Mouse (Mus musculus) gastrocnemius, adult 18-20 months (tissue): ENCODE data around the gene Ufm1. TPM values are rescaled to one million over a fixed set of nuclear protein-coding genes. Genes with fewer than 3 reads are reported as not detected.

Experiments used
- DNase-seq: peaks from one replicate; pipeline ENCODE4 v3.0.0; 2021; ENCODE audit warnings: low spot score
- long read RNA-seq, 2 experiments: library from polyadenylated mRNA; stranded (forward); transcript quantifications; one replicate each; pipeline ENCODE4 v2.0.0; 2021
- total RNA-seq, 2 experiments: library from RNA; stranded (reverse); gene quantifications; 2 replicates each; pipeline ENCODE4 v1.2.3; 2021

Gene Ufm1
- total RNA-seq, result 10 to 100 TPM; 35.4 to 36.2 TPM
- long read RNA-seq, experiment 1, full-length matches to known transcripts, result 15 of 17 reads
- long read RNA-seq, experiment 1, partial matches to known transcripts, result 0 of 17 reads
- long read RNA-seq, experiment 1, other reads (novel, unspliced or antisense), result 2 of 17 reads
- long read RNA-seq, experiment 2, full-length matches to known transcripts, result 15 of 15 reads
- long read RNA-seq, experiment 2, partial matches to known transcripts, result 0 of 15 reads
- long read RNA-seq, experiment 2, other reads (novel, unspliced or antisense), result 0 of 15 reads

- peak; percentile 94 for DNase-seq
Measured at GRCm38 (mm10) chr3:53863383-53864220, at the start of gene Ufm1. Gene Ufm1, minus strand, starts transcription at chr3:53863830.

- DNase-seq, result no peak
Measured at GRCm38 (mm10) chr3:53890619-53891540, 27.2 kb upstream of the Ufm1 start.

GRCm38 (mm10) chr3:53871596-53871995 is 8.0 kb upstream of the Ufm1 start:
- no peak for DNase-seq

- no peak for DNase-seq
Measured at GRCm38 (mm10) chr3:53870482-53870881, 6.9 kb upstream of the Ufm1 start.

- no peak for DNase-seq
Measured at GRCm38 (mm10) chr3:53869263-53869662, 5.6 kb upstream of the Ufm1 start.

- DNase-seq, result no peak
Measured at GRCm38 (mm10) chr3:53868212-53868611, 4.6 kb upstream of the Ufm1 start.

- no peak for DNase-seq
Measured at GRCm38 (mm10) chr3:53854831-53855230, 8.8 kb downstream of the Ufm1 start.

- DNase-seq, result no peak
Measured at GRCm38 (mm10) chr3:53854261-53854660, 9.4 kb downstream of the Ufm1 start.

GRCm38 (mm10) chr3:53848262-53848661 is 15.4 kb downstream of the Ufm1 start:
- DNase-seq, result no peak

GRCm38 (mm10) chr3:53847726-53848125 is 15.9 kb downstream of the Ufm1 start:
- no peak for DNase-seq

- no peak for DNase-seq
Measured at GRCm38 (mm10) chr3:53846206-53846928, 17.3 kb downstream of the Ufm1 start.

- DNase-seq, result no peak
Measured at GRCm38 (mm10) chr3:53844786-53845185, 18.8 kb downstream of the Ufm1 start, which contains the start of gene Gm10985. Gene Gm10985, plus strand, starts transcription at chr3:53845086.

- no peak for DNase-seq
Measured at GRCm38 (mm10) chr3:53834238-53834637, 29.4 kb downstream of the Ufm1 start.

- no peak for DNase-seq
Measured at GRCm38 (mm10) chr3:53813421-53813977, 50.1 kb downstream of the Ufm1 start.

Other genes starting within 250 kb of the Ufm1 start
- 1 to 10 TPM in 1 of 2 experiments, under 1 TPM in 1; 0.66 to 1.3 TPM for gene Frem2, start 206.5 kb downstream of the Ufm1 start, total RNA-seq
- gene Gm10985, start 18.7 kb downstream of the Ufm1 start, total RNA-seq, result not detected